Comparison of ENCODE assay signal across 20 mouse cellular contexts in genomic region chr5:88702041-88702440, GRCm38 (mm10). TPM values are rescaled to one million over a fixed set of nuclear protein-coding genes. Genes with fewer than 3 reads are reported as not detected.
DNase-seq lines count a peak whose midpoint lies in the region; ATAC-seq lines count a peak whose summit lies in the region.
"Had no signal": no experiment of that assay in that cellular context is flagged by ENCODE, and none has a peak within 500 bp of the region (broad histone marks: within the 10 kb centered on the region; RNA-seq: fewer than 3 reads in every experiment).

No protein-coding gene starts in this region.

- no peak overlapping the region for H3K4me2 ChIP-seq in intestine, embryonic 14.5 days (ENCODE audit: low read length)
- H3K4me2 ChIP-seq: embryonic facial prominence, embryonic 15.5 days; heart, embryonic 11.5 days; hindbrain, embryonic 12.5 days; limb, embryonic 15.5 days; lung, embryonic 15.5 days; midbrain, embryonic 13.5 days; neural tube, embryonic 12.5 days had no signal

- H3K9me3 ChIP-seq in intestine, embryonic 14.5 days (ENCODE audit: control insufficient read depth, low read length) = no peaks in the 10 kb centered on the region
- H3K9me3 ChIP-seq: embryonic facial prominence, embryonic 15.5 days; limb, embryonic 15.5 days; lung, embryonic 15.5 days; midbrain, embryonic 13.5 days; neural tube, embryonic 12.5 days had no signal

- H3K27me3 ChIP-seq in intestine, embryonic 14.5 days (replicated peaks; ENCODE audit: control insufficient read depth, insufficient read depth, low read length) = no peaks in the 10 kb centered on the region
- H3K27me3 ChIP-seq: embryonic facial prominence, embryonic 15.5 days; hindbrain, embryonic 12.5 days; limb, embryonic 15.5 days; lung, embryonic 15.5 days; midbrain, embryonic 13.5 days; neural tube, embryonic 12.5 days had no signal

- no peaks in the 10 kb centered on the region for H3K36me3 ChIP-seq in intestine, embryonic 14.5 days (ENCODE audit: control insufficient read depth, insufficient read depth, low read length)
- H3K36me3 ChIP-seq: embryonic facial prominence, embryonic 15.5 days; hindbrain, embryonic 12.5 days; limb, embryonic 15.5 days; lung, embryonic 15.5 days; midbrain, embryonic 13.5 days; neural tube, embryonic 12.5 days had no signal

- H3K4me3 ChIP-seq in intestine, embryonic 14.5 days (ENCODE audit: low read depth, low read length) = no peak overlapping the region
- H3K4me3 ChIP-seq: embryonic facial prominence, embryonic 15.5 days; hindbrain, embryonic 12.5 days; limb, embryonic 15.5 days; lung, embryonic 15.5 days; midbrain, embryonic 13.5 days; neural tube, embryonic 12.5 days had no signal

- no peak overlapping the region for H3K9ac ChIP-seq in intestine, embryonic 14.5 days (ENCODE audit: low read length)
- H3K9ac ChIP-seq: embryonic facial prominence, embryonic 15.5 days; hindbrain, embryonic 12.5 days; limb, embryonic 15.5 days; lung, embryonic 15.5 days; midbrain, embryonic 13.5 days; neural tube, embryonic 12.5 days had no signal

- DNase-seq in heart, adult 11 months = peak; percentile 10
- no peak for DNase-seq in heart, adult 9 months (ENCODE audit: low spot score in 2 of 2)
- peak; percentile 41 for DNase-seq in intestine, embryonic 14.5 days (ENCODE audit: low spot score)
- peak; percentile 48 to 62 for DNase-seq in kidney, adult 8-10 months
- DNase-seq in kidney, postnatal 36 days = peak; percentile 68 to 73
- DNase-seq in frontal cortex, postnatal 14 days (ENCODE audit: low spot score in 2 of 2) = no peak
- no peak for DNase-seq in cerebellum, adult 18-20 months
- DNase-seq: cerebellum, adult 11 months; cerebellum, postnatal 25 days; heart, postnatal 10 days; right cerebral cortex, adult 18-20 months had no signal

- peak; percentile 45; the same call in 1 of the 2 replicates for ATAC-seq in intestine, embryonic 14.5 days (replicated peaks; ENCODE audit: low FRiP score, low TSS enrichment, low read depth)
- ATAC-seq: forebrain, embryonic 16.5 days; inflammation-experienced regulatory T-cells, adult 6 months; midbrain, embryonic 13.5 days had no signal

- 53% methylated on average over 4 of the region's 4 CpGs for WGBS in intestine, embryonic 14.5 days

- H3K4me1 ChIP-seq in intestine, embryonic 14.5 days (replicated peaks; ENCODE audit: control insufficient read depth, insufficient read depth, low read length) = no peaks in the 10 kb centered on the region
- H3K4me1 ChIP-seq: embryonic facial prominence, embryonic 15.5 days; hindbrain, embryonic 12.5 days; limb, embryonic 15.5 days; lung, embryonic 15.5 days; midbrain, embryonic 13.5 days; neural tube, embryonic 12.5 days had no signal

- H3K27ac ChIP-seq in intestine, embryonic 14.5 days (ENCODE audit: low read depth) = no peak overlapping the region
- H3K27ac ChIP-seq: embryonic facial prominence, embryonic 15.5 days; hindbrain, embryonic 12.5 days; limb, embryonic 15.5 days; lung, embryonic 15.5 days; midbrain, embryonic 13.5 days; neural tube, embryonic 12.5 days had no signal

RNA-seq across cellular contexts. Expression of gene Mob1b, which starts 18.6 kb away (rescaled TPM):
- polyA plus RNA-seq in intestine, embryonic 14.5 days (2014; fragmentation: Nextera tagmentation; extraction: Ambion mirVana) = 14.7 and 16.9 TPM in 2 replicates

RNA-seq across cellular contexts. Expression of gene Grsf1, which starts 26.1 kb away (rescaled TPM):
- polyA plus RNA-seq in intestine, embryonic 14.5 days (2014; fragmentation: Nextera tagmentation; extraction: Ambion mirVana) = 58.5 and 59.5 TPM in 2 replicates

Comparison
In these comparisons a context has a peak if more than half of its experiments do, and no peak if none do; other contexts are left out.
1. DNase-seq: peak in heart, adult 11 months (single experiment), intestine, embryonic 14.5 days (single experiment), kidney, adult 8-10 months (2 of 2) and kidney, postnatal 36 days (2 of 2); none in heart, adult 9 months (0 of 2), frontal cortex, postnatal 14 days (0 of 2) and cerebellum, adult 18-20 months (0 of 2).